ENCODE assay signal across 8 mouse cellular contexts in the genomic region with DNA sequence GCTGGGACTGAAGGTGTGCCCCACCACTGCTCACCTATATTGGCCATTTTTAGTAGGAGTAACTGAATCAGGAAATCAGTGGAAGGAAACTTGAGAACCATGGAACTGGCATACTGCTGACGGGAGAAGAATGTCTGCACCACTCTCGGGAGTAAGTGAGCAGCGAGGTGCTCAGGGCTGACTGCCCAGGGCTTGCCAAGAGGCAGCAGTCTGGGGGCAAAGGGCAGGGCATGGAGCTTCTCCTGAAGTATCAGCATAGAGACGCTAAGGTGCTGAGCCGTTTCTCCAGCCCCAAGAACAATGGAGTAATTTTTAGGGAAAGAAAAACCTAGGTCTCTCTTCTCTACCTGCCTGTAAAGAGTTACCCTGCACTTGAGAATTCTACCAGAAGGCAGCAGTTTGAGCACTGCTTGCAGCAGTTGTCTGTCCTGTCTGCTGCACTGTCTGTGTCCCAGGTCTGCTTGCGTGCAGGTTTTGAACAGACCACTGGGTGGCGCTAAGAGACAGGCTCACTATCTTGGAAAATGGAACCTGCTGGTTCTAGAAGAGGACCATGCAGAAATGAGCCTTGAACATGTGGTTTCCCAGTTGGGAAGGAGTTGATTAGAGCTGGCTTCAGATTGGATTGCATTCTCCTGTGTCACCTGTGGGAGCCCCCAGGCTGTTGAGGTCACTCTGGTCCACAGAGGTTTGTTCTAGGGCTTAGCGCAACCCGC. TPM values are rescaled to one million over a fixed set of nuclear protein-coding genes. Genes with fewer than 3 reads are reported as not detected.
DNase-seq lines count a peak whose midpoint lies in the region; ATAC-seq and TF ChIP-seq lines count a peak whose summit lies in the region.

No protein-coding gene starts in this region.

- no peaks in the 10 kb centered on the region for H3K9me3 ChIP-seq in embryonic facial prominence, embryonic 14.5 days (ENCODE audit: control insufficient read depth, low read length)
- no peaks in the 10 kb centered on the region for H3K9me3 ChIP-seq in kidney, postnatal 0 days (replicated peaks; ENCODE audit: low read length)
- H3K9me3 ChIP-seq in stomach, embryonic 15.5 days, result no peaks in the 10 kb centered on the region

- no peaks in the 10 kb centered on the region for H3K27me3 ChIP-seq in embryonic facial prominence, embryonic 14.5 days (replicated peaks; ENCODE audit: control insufficient read depth, insufficient read depth, low read length)
- H3K27me3 ChIP-seq in kidney, postnatal 0 days (ENCODE audit: insufficient read depth, low read length), result no peaks in the 10 kb centered on the region
- no peaks in the 10 kb centered on the region for H3K27me3 ChIP-seq in liver, adult 2 months (ENCODE audit: control insufficient read depth, insufficient read depth, low read length)
- no peaks in the 10 kb centered on the region for H3K27me3 ChIP-seq in stomach, embryonic 15.5 days (replicated peaks)

- H3K4me1 ChIP-seq in bone marrow, adult 2 months (ENCODE audit: control insufficient read depth, insufficient read depth, low read length), result no peaks in the 10 kb centered on the region; the same call in 1 of the 2 replicates
- no peaks in the 10 kb centered on the region for H3K4me1 ChIP-seq in embryonic facial prominence, embryonic 14.5 days (ENCODE audit: control insufficient read depth, insufficient read depth, low read length)
- no peaks in the 10 kb centered on the region for H3K4me1 ChIP-seq in kidney, postnatal 0 days (replicated peaks; ENCODE audit: insufficient read depth, low read length)
- H3K4me1 ChIP-seq in liver, adult 2 months (ENCODE audit: control insufficient read depth, insufficient read depth, low read length), result peaks cover 6% of the 10 kb centered on the region; the same call in 1 of the 2 replicates
- no peaks in the 10 kb centered on the region for H3K4me1 ChIP-seq in stomach, embryonic 15.5 days

- peak; percentile 46 for ATAC-seq in CD4-positive, CD25-positive, alpha-beta regulatory T cell, adult 4 months
- ATAC-seq in embryonic facial prominence, embryonic 14.5 days (ENCODE audit: low read depth), result peak; percentile 81
- peak; percentile 67 for ATAC-seq in kidney, postnatal 0 days (replicated peaks; ENCODE audit: low FRiP score, low read depth)
- ATAC-seq in stomach, embryonic 15.5 days (ENCODE audit: insufficient read depth, low FRiP score, low read depth), result peak; percentile 44; the same call in 1 of the 2 replicates

- TF ChIP-seq CTCF in bone marrow, adult 2 months (IDR thresholded peaks at IDR 0.05; ENCODE audit: control insufficient read depth, insufficient read depth, low read length), result peak; percentile 93
- TF ChIP-seq CTCF in kidney, postnatal 0 days (IDR thresholded peaks at IDR 0.05; ENCODE audit: low read depth), result peak; percentile 98
- peak; percentile 90 for TF ChIP-seq CTCF in liver, adult 2 months (IDR thresholded peaks at IDR 0.05; ENCODE audit: low read depth, low read length)

- H3K79me2 ChIP-seq in liver, adult 2 months (ENCODE audit: control insufficient read depth, insufficient read depth, low read length), result peaks cover 25% of the 10 kb centered on the region

- H3K9ac ChIP-seq in embryonic facial prominence, embryonic 14.5 days (ENCODE audit: low read depth, low read length), result no peak overlapping the region
- no peak overlapping the region for H3K9ac ChIP-seq in kidney, postnatal 0 days (ENCODE audit: low read depth, low read length)
- H3K9ac ChIP-seq in liver, adult 2 months (ENCODE audit: low read depth, low read length), result no peak overlapping the region
- H3K9ac ChIP-seq in stomach, embryonic 15.5 days, result no peak overlapping the region

- H3K4me2 ChIP-seq in embryonic facial prominence, embryonic 14.5 days (ENCODE audit: low read depth, low read length), result no peak overlapping the region
- H3K4me2 ChIP-seq in kidney, postnatal 0 days (ENCODE audit: low read length), result no peak overlapping the region
- no peak overlapping the region for H3K4me2 ChIP-seq in stomach, embryonic 15.5 days

- H3K4me3 ChIP-seq in bone marrow, adult 2 months (replicated peaks; ENCODE audit: control insufficient read depth, low read depth, low read length), result no peak overlapping the region
- no peak overlapping the region for H3K4me3 ChIP-seq in embryonic facial prominence, embryonic 14.5 days (ENCODE audit: low read depth, low read length)
- no peak overlapping the region for H3K4me3 ChIP-seq in kidney, postnatal 0 days (replicated peaks; ENCODE audit: low read depth, low read length)
- H3K4me3 ChIP-seq in liver, adult 2 months (ENCODE audit: insufficient read depth, low read depth, low read length), result no peak overlapping the region
- no peak overlapping the region for H3K4me3 ChIP-seq in stomach, embryonic 15.5 days (replicated peaks)

- H3K36me3 ChIP-seq in embryonic facial prominence, embryonic 14.5 days (ENCODE audit: control insufficient read depth, insufficient read depth, low read length), result peaks cover 83% of the 10 kb centered on the region
- H3K36me3 ChIP-seq in kidney, postnatal 0 days (ENCODE audit: insufficient read depth, low read length), result peaks cover 33% of the 10 kb centered on the region
- peaks cover 31% of the 10 kb centered on the region for H3K36me3 ChIP-seq in liver, adult 2 months (ENCODE audit: control insufficient read depth, insufficient read depth, low read length)
- H3K36me3 ChIP-seq in stomach, embryonic 15.5 days, result peaks cover 55% of the 10 kb centered on the region

- no peak overlapping the region for H3K27ac ChIP-seq in bone marrow, adult 2 months (ENCODE audit: control insufficient read depth, insufficient read depth, low read depth, low read length, poor library complexity)
- no peak overlapping the region for H3K27ac ChIP-seq in embryonic facial prominence, embryonic 14.5 days (replicated peaks; ENCODE audit: low read depth, low read length)
- H3K27ac ChIP-seq in kidney, postnatal 0 days, result no peak overlapping the region
- no peak overlapping the region for H3K27ac ChIP-seq in liver, adult 2 months (replicated peaks; ENCODE audit: insufficient read depth, low read depth, low read length)
- no peak overlapping the region for H3K27ac ChIP-seq in stomach, embryonic 15.5 days

- DNase-seq in embryonic facial prominence, embryonic 14.5 days (ENCODE audit: low spot score), result peak; percentile 64
- peak; percentile 29 to 58 for DNase-seq in heart, adult 9 months (ENCODE audit: low spot score in 2 of 2)
- DNase-seq in kidney, postnatal 0 days (ENCODE audit: low spot score), result peak; percentile 83
- peak; percentile 78 for DNase-seq in liver, adult 2 months (ENCODE audit: extremely low read depth, low read depth, low spot score)
- DNase-seq in neural tube, embryonic 10.5 days (ENCODE audit: extremely low spot score, low spot score), result peak; percentile 81

- TF ChIP-seq POLR2A in bone marrow, adult 2 months (IDR thresholded peaks at IDR 0.05; ENCODE audit: borderline replicate concordance, control insufficient read depth, low read depth, low read length), result no peak
- no peak for TF ChIP-seq POLR2A in liver, adult 2 months (IDR thresholded peaks at IDR 0.05; ENCODE audit: extremely low read depth, insufficient read depth, low read length)

- 68% methylated on average over 9 of the region's 9 CpGs for WGBS in bone marrow, adult 2 months
- WGBS in embryonic facial prominence, embryonic 14.5 days, result 65% methylated on average over 9 of the region's 9 CpGs
- 50% methylated on average over 9 of the region's 9 CpGs for WGBS in kidney, postnatal 0 days
- 34% methylated on average over 9 of the region's 9 CpGs for WGBS in liver, adult 2 months
- 65% methylated on average over 9 of the region's 9 CpGs for WGBS in stomach, embryonic 15.5 days

RNA-seq across cellular contexts. Expression of a gene that starts 33.6 kb away (rescaled TPM):
- polyA plus RNA-seq in CD4-positive, CD25-positive, alpha-beta regulatory T cell, adult 4 months (2017; shearing (Covaris generic)), result 10 to 100 TPM; 10.7 to 12.8 TPM
- polyA plus RNA-seq in bone marrow, adult 2 months (2011; ENCODE audit: insufficient read depth, insufficient read length, low replicate concordance, missing spikeins), result 3.5 and 10.6 TPM in 2 replicates
- 1.5 TPM in 1 of 2 replicates, not detected in the other for polyA plus RNA-seq in embryonic facial prominence, embryonic 14.5 days (2014; fragmentation: Nextera tagmentation; extraction: Ambion mirVana)
- polyA plus RNA-seq in kidney, postnatal 0 days (2015; fragmentation: Nextera tagmentation; extraction: Ambion mirVana), result not detected in 2 replicates
- total RNA-seq in liver, adult 2 months (2014; rRNA removed), result 6.4 and 8.3 TPM in 2 replicates
- polyA plus RNA-seq in liver, adult 2 months (2012; rRNA removed), result 19.9 TPM in 2 replicates
- polyA plus RNA-seq in stomach, embryonic 15.5 days (2015; fragmentation: Nextera tagmentation; extraction: Ambion mirVana), result not detected in 2 replicates

RNA-seq across cellular contexts. Expression of a gene that starts 34.1 kb away (rescaled TPM):
- 10 to 100 TPM; 56.3 to 97.3 TPM for polyA plus RNA-seq in CD4-positive, CD25-positive, alpha-beta regulatory T cell, adult 4 months (2017; shearing (Covaris generic))
- 85.2 and 133 TPM in 2 replicates for polyA plus RNA-seq in bone marrow, adult 2 months (2011; ENCODE audit: insufficient read depth, insufficient read length, low replicate concordance, missing spikeins)
- 90.5 and 93.0 TPM in 2 replicates for polyA plus RNA-seq in embryonic facial prominence, embryonic 14.5 days (2014; fragmentation: Nextera tagmentation; extraction: Ambion mirVana)
- polyA plus RNA-seq in kidney, postnatal 0 days (2015; fragmentation: Nextera tagmentation; extraction: Ambion mirVana), result 93.5 and 97.5 TPM in 2 replicates
- total RNA-seq in liver, adult 2 months (2014; rRNA removed), result 42.6 and 50.1 TPM in 2 replicates
- 82.3 and 94.1 TPM in 2 replicates for polyA plus RNA-seq in liver, adult 2 months (2012; rRNA removed)
- polyA plus RNA-seq in stomach, embryonic 15.5 days (2015; fragmentation: Nextera tagmentation; extraction: Ambion mirVana), result 127 and 133 TPM in 2 replicates

RNA-seq across cellular contexts. Expression of a gene that starts 48.0 kb away (rescaled TPM):
- polyA plus RNA-seq in CD4-positive, CD25-positive, alpha-beta regulatory T cell, adult 4 months (2017; shearing (Covaris generic)), result under 1 TPM; 0.11 to 0.14 TPM
- 4.9 and 17.2 TPM in 2 replicates for polyA plus RNA-seq in bone marrow, adult 2 months (2011; ENCODE audit: insufficient read depth, insufficient read length, low replicate concordance, missing spikeins)
- 4.9 and 5.6 TPM in 2 replicates for polyA plus RNA-seq in embryonic facial prominence, embryonic 14.5 days (2014; fragmentation: Nextera tagmentation; extraction: Ambion mirVana)
- 12.2 and 12.7 TPM in 2 replicates for polyA plus RNA-seq in kidney, postnatal 0 days (2015; fragmentation: Nextera tagmentation; extraction: Ambion mirVana)
- total RNA-seq in liver, adult 2 months (2014; rRNA removed), result 0.27 and 0.28 TPM in 2 replicates
- polyA plus RNA-seq in liver, adult 2 months (2012; rRNA removed), result 0.57 and 0.72 TPM in 2 replicates
- polyA plus RNA-seq in stomach, embryonic 15.5 days (2015; fragmentation: Nextera tagmentation; extraction: Ambion mirVana), result 33.5 and 34.5 TPM in 2 replicates
